Comparison of ENCODE assay signal across 21 mouse cellular contexts in genomic region chr1:118727075-118727474, GRCm38 (mm10).
DNase-seq lines count a peak whose midpoint lies in the region; ATAC-seq lines count a peak whose summit lies in the region.
"Had no signal": no experiment of that assay in that cellular context is flagged by ENCODE, and none has a peak within 500 bp of the region (broad histone marks: within the 10 kb centered on the region; RNA-seq: fewer than 3 reads in every experiment).

No protein-coding gene starts in this region.

- peak overlapping the region; percentile 19 for H3K4me3 ChIP-seq in megakaryocyte, embryonic 14.5 days (replicated peaks)
- H3K4me3 ChIP-seq: embryonic facial prominence, embryonic 13.5 days; embryonic facial prominence, embryonic 15.5 days; erythroblast, embryonic 14.5 days; forebrain, embryonic 10.5 days; forebrain, embryonic 12.5 days had no signal

- no peaks in the 10 kb centered on the region; the same call in 1 of the 2 replicates for H3K4me1 ChIP-seq in megakaryocyte, embryonic 14.5 days
- H3K4me1 ChIP-seq: embryonic facial prominence, embryonic 13.5 days; embryonic facial prominence, embryonic 15.5 days had no signal

- H3K9me3 ChIP-seq in megakaryocyte, embryonic 14.5 days: peaks cover 10% of the 10 kb centered on the region; the same call in 1 of the 2 replicates
- H3K9me3 ChIP-seq: embryonic facial prominence, embryonic 15.5 days; forebrain, embryonic 12.5 days had no signal

- no peak for DNase-seq in lung, postnatal 36 days
- no peak for DNase-seq in adrenal gland, adult (ENCODE audit: inconsistent age in 2 of 2, low spot score in 1 of 2)
- DNase-seq: adrenal gland, adult 8-10 months; adrenal gland, postnatal 14 days; adrenal gland, postnatal 36 days; cerebellum, adult 11-12 months; cerebellum, adult 2 months; cerebellum, adult 9-10 months; cerebellum, postnatal 25 days; embryo, embryonic 11 days had no signal

- ATAC-seq in megakaryocyte, adult 5-6 weeks (ENCODE audit: poor library complexity, severe bottlenecking): no peak
- peak; percentile 94 to 95 for ATAC-seq in hematopoietic stem cell, adult 5-6 weeks (replicated peaks in 1 of 2; ENCODE audit: insufficient read depth in 1 of 2, low FRiP score in 2 of 2, low TSS enrichment in 1 of 2, low read depth in 1 of 2, poor library complexity in 2 of 2, severe bottlenecking in 2 of 2)
- ATAC-seq in megakaryocyte-erythroid progenitor cell, adult 5-6 weeks (replicated peaks; ENCODE audit: low FRiP score, low TSS enrichment, poor library complexity, severe bottlenecking): peak; percentile 89
- ATAC-seq: forebrain, embryonic 14.5 days; forebrain, embryonic 16.5 days had no signal

- no peaks in the 10 kb centered on the region for H3K36me3 ChIP-seq in megakaryocyte, embryonic 14.5 days (replicated peaks; ENCODE audit: low read length)
- H3K36me3 ChIP-seq: embryonic facial prominence, embryonic 13.5 days; embryonic facial prominence, embryonic 15.5 days; forebrain, embryonic 10.5 days; forebrain, embryonic 12.5 days had no signal

- H3K27me3 ChIP-seq in megakaryocyte, embryonic 14.5 days (replicated peaks): no peaks in the 10 kb centered on the region
- H3K27me3 ChIP-seq: embryonic facial prominence, embryonic 13.5 days; embryonic facial prominence, embryonic 15.5 days had no signal
